Mouse (Mus musculus) kidney, postnatal 10 days (tissue): ENCODE results near the gene Rem2.

Experiments used
- DNase-seq: peaks from one replicate; pipeline ENCODE4 v3.0.0; 2021; ENCODE audit warnings: mixed read lengths

Rem2 gene

DNA sequence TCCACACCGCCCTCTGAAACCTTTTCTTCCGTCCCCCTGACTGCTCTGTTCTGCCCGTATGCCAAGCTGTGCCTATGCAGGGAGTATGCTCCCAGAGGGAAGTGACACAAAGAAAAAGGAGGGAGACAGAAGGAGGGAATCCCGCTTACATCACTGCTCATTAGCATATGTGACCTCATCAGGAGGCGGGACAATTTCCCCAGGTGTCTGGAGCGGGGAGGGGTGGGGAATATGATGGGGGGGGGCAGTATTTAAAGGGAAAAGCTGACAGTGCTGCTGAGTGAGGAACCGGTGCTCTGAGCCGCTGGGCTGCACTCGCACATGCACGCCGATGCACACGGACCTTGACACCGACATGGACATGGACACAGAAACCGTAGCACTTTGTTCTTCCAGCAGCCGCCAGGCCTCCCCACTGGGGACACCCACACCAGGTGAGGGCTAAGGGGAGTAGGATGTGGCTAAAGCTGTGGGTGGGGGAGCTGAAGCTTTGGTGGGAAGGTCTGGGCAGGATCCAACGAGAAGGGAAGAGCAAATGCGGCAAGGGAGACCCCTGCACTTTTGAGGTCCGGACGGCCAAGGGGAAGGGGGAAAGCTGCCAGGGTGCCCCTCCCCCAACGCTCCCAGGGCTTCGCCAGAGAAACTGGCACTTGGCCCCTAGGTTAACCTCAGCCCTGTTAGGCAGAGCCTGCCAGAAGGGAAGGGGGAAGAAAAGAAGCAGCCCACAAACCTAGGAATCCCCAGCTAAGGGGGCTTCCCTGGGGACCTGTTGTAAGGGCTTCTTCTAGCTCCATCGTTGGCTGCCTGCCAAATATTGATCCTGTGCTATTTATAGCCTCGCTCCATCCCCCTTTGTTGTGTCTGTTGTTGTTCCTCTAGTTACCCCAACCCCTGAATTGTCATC, at the start of gene Rem2:
TSS of gene Rem2 (plus strand) at position 160 of the 904 bp plus-strand sequence.
- DNase-seq: peak; percentile 69

DNA sequence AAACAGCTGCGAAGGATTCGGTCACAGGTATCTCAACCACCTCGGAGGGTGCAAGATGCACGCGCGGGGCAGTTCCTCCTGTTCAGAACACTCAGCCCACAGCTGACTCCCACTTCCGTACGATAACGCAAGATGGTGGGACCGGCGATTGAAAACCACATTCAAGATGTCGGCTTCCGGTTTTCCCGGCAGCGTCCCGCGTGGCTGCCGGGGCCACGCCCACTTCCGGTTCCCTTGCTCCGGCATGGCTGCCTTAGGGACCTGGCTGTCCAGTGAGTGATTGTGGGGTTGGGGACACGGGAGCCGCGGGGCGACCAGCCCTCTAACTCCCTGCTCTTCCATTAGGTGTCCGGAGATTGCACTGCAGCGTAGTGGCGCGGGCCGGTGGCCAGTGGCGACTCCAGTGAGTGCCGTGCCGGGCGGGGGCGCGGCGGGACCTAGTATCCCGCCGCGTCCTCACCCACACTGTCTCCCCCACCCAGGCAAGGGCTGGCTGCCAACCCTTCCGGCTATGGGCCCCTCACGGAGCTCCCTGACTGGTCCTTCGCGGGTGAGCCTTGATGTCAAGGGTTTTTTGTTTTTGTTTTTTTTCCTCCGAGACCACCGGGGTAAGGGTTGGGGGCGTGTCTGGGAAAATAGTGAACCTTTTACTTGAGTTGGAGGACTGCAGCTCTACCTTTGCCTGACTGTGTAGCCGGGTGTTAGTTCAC, 49.1 kb upstream of the Rem2 start, which contains the start of gene Mrpl52:
TSS of gene Mrpl52 (plus strand) at position 221 of the 710 bp plus-strand sequence.
- peak; percentile 97 for DNase-seq

DNA sequence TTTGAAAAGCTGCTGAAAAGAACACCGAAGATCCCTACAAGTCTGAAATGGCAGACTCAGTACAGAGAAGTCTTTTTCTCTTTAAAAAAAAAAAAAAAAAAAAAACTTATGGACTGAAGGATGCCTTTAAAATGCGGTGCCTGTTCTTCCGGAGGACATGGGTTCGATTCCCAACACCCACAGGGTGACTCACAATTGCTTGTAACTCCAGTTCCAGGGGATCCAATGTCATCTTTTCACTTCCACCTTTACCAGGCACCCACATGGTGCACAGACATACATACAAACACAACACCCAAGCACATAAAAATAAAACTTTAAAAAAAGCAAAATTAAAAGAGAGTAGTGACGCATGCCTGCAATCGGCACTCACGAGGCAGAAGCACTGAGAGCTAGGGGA, 48.2 kb upstream of the Rem2 start:
- DNase-seq: no peak

DNA sequence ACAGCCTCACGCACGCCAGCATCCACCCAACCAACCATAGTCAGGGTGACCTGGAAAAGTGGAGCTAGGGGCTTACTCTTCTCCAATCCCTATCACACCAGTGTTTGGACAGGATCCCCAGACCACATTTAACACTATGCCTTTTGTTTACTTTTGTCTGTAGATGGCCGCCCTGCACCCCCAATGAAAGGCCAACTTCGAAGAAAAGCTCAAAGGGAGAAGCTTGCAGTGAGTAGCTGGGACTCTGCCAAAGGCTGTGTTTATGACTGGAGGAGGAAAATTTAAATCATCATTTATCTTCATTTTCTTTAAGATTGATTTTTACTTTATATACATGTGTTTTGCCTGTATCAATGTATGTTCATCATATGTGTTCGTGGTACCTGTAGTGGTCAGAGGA, 47.5 kb upstream of the Rem2 start:
- no peak for DNase-seq

DNA sequence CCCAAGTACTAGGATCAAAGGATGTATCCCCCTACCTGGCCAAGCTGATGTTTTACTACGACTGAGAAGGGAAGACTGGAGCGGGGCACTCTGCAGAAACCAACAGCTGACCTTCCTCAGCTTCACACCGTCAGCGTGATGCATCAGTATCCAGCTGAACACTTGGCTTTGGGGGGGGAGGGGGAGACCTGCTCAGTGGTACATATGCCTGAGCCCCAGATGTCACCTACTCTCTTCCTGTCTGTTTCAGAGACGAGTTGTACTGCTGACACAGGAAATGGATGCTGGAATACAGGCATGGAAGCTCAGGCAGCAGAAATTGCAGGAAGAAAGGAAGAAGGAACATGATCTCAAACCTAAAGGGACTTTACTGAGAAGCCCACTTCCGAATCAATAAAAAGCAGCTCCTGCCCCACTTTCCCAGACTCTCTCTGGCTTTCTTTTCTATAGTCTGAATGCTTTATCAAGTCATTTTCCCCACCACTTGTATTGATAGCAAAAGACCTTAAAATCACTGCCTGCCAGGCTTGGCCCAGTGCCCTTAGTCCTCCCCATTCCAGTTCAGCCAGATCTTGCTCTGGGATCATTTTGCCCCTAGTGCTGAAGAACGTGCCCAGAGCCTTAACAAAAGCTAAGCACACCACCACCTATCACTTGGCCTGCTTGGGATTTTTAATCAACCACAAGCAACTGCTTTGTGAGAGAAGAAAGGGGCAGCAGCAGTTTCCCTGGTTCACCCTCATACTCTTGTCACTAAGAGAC, 46.4 kb upstream of the Rem2 start:
- DNase-seq: peak; percentile 38

DNA sequence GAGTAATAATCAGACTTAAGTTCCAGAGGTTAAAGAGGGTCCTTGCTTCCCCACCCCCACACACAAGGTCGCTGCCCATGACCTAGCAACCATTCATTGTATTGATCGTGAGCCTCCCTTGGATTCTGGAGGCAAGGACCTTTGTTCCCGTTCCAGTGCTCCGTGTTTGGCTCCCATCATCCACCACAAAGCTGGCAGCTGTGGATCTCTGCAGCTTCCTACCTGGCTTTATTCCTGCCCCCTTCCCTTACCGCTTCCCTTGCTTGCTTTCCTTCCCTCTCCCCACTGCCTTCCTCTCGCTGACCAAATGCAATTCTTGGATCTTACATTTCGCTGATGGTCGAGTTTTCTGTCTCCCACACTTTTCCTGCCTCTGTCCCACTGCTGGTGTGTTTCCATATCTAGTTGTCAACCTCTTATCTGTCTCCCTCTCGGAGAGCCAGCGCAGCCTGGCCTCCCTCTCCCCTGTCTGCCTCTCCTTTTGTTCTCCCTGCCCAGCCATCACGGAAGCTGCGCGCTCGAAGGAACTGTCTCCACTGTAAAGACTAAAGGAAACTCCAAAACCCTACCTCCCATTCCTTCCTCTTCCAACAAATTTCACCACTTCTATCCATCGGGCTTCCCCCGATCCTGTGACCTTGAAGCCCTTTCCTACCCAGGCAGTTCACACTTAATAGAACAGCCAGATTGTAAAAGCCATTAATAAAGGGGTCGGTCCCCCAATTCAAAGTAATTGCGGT, 45.3 kb upstream of the Rem2 start:
- peak; percentile 50 for DNase-seq

DNA sequence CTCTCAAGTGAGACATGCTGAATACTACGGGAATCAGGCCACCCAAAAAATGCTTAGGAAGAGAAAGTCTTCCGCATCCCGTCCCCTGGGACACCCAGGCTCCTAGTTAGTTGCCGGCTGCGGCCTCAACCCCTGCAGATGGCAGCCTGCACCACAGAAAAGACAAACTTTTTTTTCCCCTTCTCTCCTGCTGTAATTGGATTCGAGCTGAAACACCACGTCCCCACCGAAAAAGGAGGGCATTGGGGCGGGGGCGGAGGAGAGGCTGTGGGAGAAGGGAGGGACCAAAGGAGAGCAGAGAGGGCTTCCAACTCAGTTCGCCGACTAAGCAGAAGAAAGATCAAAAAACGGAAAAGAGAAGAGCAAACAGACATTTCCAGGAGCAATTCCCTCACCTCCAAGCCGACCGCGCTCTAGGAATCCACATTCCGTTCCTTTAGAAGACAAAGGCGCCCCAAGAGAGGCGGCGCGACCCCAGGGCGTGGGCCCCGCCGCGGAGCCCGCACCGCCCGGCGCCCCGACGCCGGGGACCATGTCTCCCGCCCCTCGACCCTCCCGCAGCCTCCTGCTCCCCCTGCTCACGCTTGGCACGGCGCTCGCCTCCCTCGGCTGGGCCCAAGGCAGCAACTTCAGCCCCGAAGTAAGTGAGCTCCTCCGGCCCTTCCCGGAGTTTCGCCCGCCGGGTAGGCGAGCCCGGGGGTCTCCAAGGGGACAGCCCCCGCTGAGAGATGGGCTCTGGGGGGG, 44.4 kb upstream of the Rem2 start, which contains the start of gene Mmp14:
TSS of gene Mmp14 (plus strand) at position 279 of the 744 bp plus-strand sequence.
- DNase-seq: peak; percentile 86

DNA sequence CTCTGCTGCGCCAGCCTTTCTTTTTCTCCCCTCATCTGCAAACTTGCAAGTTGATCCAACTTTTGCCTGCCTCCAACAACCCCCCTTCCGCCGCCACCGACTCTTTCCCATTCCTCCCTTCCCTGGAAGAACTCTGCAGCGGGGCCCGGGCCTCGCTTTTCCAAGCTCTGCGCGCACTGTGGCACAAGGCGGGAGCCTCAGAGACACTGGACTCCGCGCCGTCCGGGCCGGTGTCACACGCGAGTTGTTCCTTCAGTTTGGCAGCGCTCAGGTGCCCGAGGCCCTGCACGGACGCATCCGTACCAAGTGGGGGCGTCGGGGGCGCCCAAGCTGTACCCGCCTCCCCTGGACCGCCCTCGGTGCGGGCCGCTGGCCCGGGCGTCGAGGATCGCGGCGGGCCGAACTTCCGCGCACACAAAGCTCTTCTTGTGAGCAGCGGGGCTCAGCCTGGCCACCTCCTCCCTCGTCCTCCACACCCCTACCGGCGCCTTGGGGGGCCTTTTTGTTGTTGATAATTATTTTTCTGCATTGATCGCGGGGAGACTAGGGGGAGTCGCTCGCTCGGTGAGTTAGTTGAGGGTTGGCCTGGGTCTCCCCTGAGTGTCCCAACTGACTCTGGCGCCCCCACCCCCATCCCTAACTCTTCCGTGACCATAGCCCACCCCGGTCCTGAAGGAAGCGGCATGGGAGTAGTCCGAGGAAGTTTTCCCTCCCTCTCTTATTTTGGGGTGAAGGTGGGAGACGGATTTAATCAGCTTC, 43.6 kb upstream of the Rem2 start:
- DNase-seq: peak; percentile 73

DNA sequence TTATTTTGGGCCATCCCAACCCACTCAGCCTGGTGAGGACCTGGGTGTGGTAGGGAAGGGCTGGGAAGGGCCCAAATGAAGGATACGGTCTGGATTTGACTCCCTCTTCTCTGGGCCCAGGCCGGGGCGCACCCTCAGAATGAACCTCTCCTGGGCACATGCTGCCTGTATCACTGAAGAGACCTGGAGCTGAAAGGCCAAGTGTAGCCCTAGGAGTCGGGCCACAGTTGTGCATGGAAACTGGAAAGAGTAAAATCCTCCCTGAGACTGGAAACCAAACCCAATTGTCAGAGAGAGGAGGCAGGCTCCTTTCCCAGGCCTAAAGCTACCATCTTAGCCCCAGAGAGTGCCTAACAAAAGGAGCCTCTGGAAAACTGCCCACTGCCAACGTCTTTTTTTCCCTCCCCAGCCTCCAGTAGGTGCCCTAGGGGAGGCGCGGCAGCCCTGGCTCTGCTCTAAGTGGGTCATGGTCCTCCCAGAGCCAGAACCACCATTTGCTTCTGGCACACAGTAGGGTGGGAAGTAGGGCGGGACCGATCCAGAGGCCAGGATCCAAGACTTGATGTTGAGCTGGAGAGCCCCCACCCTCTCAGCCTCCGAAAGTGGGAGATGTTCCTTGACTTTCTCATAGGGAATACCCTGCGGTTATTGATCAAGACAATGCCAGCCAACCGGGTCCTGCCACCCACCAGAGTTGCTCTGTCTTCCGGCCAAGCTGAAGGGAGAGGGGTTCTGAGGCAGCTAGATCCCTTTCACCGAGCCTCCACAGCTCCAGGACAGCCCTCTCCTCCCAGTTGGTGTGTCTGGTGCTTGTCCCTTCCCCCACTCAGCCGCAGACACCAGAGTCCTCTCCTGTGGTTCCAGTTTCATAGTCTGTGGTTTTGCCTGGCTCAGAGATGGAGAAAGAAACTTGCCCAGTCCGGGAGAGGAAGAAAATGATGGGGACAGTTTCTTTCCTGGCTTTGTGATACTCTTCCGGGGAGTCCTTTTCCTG, 42.8 kb upstream of the Rem2 start:
- DNase-seq: peak; percentile 49

DNA sequence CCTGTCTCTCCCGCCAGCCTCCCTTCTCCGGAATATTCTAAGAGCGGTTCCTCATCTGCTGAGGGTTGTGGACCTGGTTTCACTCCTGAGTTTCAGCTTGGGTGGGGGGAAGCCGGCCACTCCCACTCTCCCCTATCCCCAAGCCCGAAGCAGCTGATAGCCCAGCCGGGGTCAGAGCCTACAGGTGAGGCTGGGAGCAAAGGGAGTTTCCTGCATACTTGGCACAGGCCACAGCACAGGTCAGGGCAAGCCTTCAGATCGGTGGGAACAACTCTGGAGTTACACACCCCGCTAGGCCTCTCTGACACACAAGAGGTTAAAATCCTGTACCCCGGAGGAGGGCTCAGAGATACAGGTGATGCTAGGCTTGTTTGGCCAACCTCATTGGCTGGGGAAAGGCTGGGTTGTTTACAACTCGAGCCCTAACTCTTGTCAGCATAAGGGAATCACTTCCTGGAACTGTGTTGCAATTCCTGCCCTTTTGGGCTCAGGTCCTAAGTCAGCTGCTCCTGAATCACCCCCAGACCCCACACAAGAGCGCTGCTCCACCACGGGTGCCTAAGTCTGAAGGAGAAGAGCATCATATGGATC, 41.9 kb upstream of the Rem2 start:
- peak; percentile 43 for DNase-seq

DNA sequence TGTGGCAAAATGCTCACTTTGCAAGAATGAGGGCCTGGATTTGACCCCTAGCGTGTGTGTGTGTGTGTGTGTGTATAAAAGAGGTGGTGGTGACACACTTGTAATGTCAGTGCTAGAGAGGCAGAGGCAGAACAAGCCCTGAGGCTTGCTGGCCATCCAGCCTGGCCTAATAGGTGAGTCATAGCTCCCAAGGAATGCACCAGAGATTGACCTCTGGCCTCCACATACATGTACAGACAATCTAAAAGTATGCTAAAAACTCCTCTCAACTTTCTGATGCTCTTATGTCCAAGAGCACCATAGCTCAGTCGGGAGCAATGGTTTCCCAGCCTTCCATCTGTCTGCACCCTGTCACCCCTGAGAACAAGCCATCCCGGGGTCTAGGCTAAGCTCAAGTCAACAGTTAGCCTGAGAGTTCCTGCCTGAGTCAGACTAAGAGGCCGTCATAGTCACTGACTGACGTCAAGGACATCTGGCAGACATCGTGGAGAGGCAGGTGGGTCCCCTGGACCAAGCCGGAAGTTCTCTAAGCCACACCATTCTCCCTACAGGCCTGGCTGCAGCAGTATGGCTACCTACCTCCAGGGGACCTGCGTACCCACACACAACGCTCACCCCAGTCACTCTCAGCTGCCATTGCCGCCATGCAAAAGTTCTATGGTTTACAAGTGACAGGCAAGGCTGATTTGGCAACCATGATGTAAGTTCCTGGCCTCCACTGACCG, 40.5 kb upstream of the Rem2 start:
- DNase-seq: no peak

DNA sequence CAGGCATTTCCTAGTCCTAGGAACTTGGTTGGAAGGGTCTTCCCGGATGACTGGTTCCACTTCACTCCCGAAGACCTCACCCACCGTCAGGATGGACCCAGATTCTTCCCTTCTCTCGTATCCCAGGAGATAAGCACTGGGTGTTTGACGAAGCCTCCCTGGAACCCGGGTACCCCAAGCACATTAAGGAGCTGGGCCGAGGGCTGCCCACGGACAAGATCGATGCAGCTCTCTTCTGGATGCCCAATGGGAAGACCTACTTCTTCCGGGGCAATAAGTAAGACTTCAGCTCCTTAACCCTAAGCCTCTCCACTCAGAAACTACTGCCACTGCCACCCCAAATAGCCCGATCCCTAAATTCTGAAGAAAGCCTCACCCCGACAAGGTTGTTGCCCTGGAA, 36.7 kb upstream of the Rem2 start:
- no peak for DNase-seq

DNA sequence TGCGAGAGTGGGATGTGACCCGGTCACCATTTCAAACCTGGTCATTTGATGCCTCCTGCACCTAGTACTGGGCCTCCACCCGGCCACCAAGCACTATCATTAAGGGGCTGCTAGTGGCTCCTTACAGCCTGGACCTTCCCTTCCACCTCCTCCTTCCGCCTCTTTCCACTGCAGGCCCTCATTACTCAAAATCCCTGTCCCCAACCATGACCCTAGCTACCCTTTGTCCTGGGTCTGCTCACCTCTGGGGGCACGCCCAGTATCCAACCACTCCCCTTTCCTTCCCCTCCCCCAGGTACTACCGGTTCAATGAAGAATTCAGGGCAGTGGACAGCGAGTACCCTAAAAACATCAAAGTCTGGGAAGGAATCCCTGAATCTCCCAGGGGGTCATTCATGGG, 36.3 kb upstream of the Rem2 start:
- DNase-seq: no peak

DNA sequence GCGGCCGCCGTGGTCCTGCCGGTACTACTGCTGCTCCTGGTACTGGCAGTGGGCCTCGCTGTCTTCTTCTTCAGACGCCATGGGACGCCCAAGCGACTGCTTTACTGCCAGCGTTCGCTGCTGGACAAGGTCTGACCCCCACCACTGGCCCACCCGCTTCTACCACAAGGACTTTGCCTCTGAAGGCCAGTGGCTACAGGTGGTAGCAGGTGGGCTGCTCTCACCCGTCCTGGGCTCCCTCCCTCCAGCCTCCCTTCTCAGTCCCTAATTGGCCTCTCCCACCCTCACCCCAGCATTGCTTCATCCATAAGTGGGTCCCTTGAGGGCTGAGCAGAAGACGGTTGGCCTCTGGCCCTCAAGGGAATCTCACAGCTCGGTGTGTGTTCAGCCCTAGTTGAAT, 35.4 kb upstream of the Rem2 start:
- DNase-seq: no peak

DNA sequence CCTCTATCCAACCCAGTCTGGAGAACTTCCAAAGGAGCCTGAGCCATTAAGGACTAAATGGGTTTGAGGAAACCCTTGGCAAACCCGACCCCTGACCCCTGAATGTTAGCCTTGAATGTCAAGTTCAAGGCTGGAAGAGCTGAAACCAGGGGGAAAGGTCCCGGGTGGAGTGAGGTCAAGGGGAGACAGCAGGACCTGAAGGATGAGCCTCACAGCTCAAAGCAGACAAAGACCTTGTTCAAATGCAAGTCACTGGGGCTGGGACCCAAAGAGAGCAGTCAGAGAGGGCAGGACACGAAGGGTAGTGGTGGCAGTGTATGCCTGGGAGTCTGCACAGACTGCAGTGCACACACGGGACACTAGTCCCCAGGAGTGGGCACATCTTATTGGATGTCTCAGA, 34.5 kb upstream of the Rem2 start:
- DNase-seq: no peak

DNA sequence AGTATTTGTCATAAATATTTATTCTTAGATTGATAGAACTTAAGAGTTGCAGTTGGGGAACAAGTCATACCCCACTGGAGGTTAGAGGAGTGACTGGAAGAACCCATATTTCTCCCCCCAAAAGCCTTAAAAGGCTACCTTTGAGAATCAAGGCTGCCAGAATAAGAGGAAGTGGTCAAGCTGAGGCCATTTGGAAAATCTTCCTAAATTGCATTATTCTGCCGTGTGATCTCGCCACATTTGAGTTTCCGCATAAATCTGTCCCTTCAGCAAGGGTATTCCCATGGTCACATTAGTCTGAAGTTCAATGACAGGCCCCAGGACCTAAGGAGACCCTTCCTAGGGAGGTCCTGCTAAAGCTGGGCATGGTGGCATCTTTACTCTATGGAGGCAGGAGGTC, 33.4 kb upstream of the Rem2 start:
- no peak for DNase-seq

DNA sequence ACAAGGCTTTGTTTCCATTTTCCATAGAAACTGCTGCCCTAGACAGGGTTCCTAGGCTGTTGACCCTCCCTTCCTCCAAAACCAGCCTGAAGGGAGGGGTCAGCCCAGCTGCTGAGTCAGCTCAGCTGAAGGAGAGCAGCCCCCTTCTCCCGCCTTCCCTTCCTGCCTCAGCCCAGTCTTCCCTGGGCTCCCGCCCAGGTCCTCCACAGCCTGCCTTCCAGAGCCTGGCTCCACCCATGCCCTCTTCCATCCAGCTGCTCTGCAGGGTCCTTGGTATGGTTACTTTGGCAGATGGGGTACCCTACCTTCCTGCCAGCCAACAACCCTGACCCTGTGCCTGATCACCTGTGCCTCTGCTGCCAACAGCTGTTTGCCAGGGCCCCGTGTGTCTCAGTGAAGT, 32.7 kb upstream of the Rem2 start:
- DNase-seq: peak; percentile 75
